Mouse (Mus musculus): ENCODE results near the gene Chd9.

GRCm38 (mm10) chr8:90847980-90848379 is 19.8 kb downstream of the Chd9 start:
- TF ChIP-seq CTCF (IDR thresholded peaks at IDR 0.05; ENCODE audit: low read depth, low read length) (no peak), POLR2A (IDR thresholded peaks at IDR 0.05; ENCODE audit: insufficient read depth, low read length) (no peak)

Data from ES-Bruce4 (cell line).